Mouse (Mus musculus) erythroblast, embryonic 14.5 days (primary cell): ENCODE data around the gene Mob1b.

Experiments used
- GATA1 ChIP-seq: IDR thresholded peaks from 2 replicates; pipeline ENCODE4 v1.6.1; 2012; ENCODE audit warnings: low read length, inconsistent platforms, mixed read lengths
- TAL1 ChIP-seq: IDR thresholded peaks from 3 replicates; pipeline ENCODE4 v1.6.1; 2012; ENCODE audit warnings: low read length, inconsistent platforms, mixed read lengths

GRCm38 (mm10) chr5:88678929-88679328, 41.7 kb upstream of the Mob1b start:
- TF ChIP-seq TAL1: no peak
- no peak for TF ChIP-seq GATA1
